Mouse (Mus musculus) forebrain, embryonic 12.5 days (tissue): ENCODE results near the gene Nebl. TPM values are rescaled to one million over a fixed set of nuclear protein-coding genes. Genes with fewer than 3 reads are reported as not detected.
A peak's percentile ranks its signal among the peaks of the same experiment; 100 is the strongest.

Experiments
- ATAC-seq: fragments of 200-750 bp; cut with Nextera tagmentation; 2 replicates; pipeline ENCODE4 v1.8.0; 2017; ENCODE audit warnings: moderate TSS enrichment; ENCODE audit not compliant: low FRiP score
- H3K27ac ChIP-seq: fragments of 300-500 bp; sonication (generic); 2 replicates; pipeline ENCODE4 v1.5.1; 2016; ENCODE audit warnings: mild to moderate bottlenecking
- H3K27me3 ChIP-seq: fragments of 300-500 bp; sonication (generic); 2 replicates; pipeline ENCODE4 v1.6.1; 2016; ENCODE audit warnings: mild to moderate bottlenecking
- H3K36me3 ChIP-seq: fragments of 300-500 bp; sonication (generic); replicated peaks from 2 replicates; pipeline ENCODE4 v1.6.1; 2016; ENCODE audit warnings: mild to moderate bottlenecking
- H3K4me1 ChIP-seq: fragments of 300-500 bp; sonication (generic); 2 replicates; pipeline ENCODE4 v1.6.1; 2016
- H3K4me2 ChIP-seq: fragments of 300-500 bp; sonication (generic); 2 replicates; pipeline ENCODE4 v1.6.1; 2016; ENCODE audit warnings: mild to moderate bottlenecking, moderate library complexity
- H3K4me3 ChIP-seq: fragments of 300-500 bp; sonication (generic); replicated peaks from 2 replicates; pipeline ENCODE4 v1.5.1; 2016; ENCODE audit warnings: mild to moderate bottlenecking
- H3K9ac ChIP-seq: fragments of 300-500 bp; sonication (generic); 2 replicates; pipeline ENCODE4 v1.6.1; 2016; ENCODE audit warnings: mild to moderate bottlenecking
- H3K9me3 ChIP-seq: fragments of 300-500 bp; sonication (generic); 2 replicates; pipeline ENCODE4 v1.6.1; 2016
- WGBS: fragments of 180-500 bp; shearing (Covaris S2); methylation state at CpG from one replicate; pipeline ENCODE4 v1.1.7; 2016; 5-methylcytosine and 5-hydroxymethylcytosine counted together
- polyA plus RNA-seq: library from polyadenylated mRNA; unstranded; fragments of >200 nt; fragmentation: Nextera tagmentation; extraction: Ambion mirVana; gene quantifications from 2 replicates; pipeline ENCODE4 v1.2.1, GENCODE M21; 2016

Nebl gene
- polyA plus RNA-seq, 1 experiment from 2014 or later: 6.5 TPM

- no peaks in the 10 kb centered on the region for H3K4me1 ChIP-seq
- no peak overlapping the region for H3K4me3 ChIP-seq
- H3K27me3 ChIP-seq: no peaks in the 10 kb centered on the region
- ATAC-seq: no peak
- no peaks in the 10 kb centered on the region for H3K9me3 ChIP-seq
- H3K9ac ChIP-seq: no peak overlapping the region
- no peak overlapping the region for H3K4me2 ChIP-seq
- H3K27ac ChIP-seq: no peak overlapping the region
- no peaks in the 10 kb centered on the region for H3K36me3 ChIP-seq
Observed at GRCm38 (mm10) chr2:17453676-17454075, 277.6 kb downstream of the Nebl start.

- Histone ChIP-seq H3K27me3 (no peaks in the 10 kb centered on the region), H3K4me1 (no peaks in the 10 kb centered on the region), H3K27ac (no peak overlapping the region), H3K9me3 (no peaks in the 10 kb centered on the region), H3K4me2 (no peak overlapping the region), H3K9ac (no peak overlapping the region), H3K4me3 (no peak overlapping the region), H3K36me3 (no peaks in the 10 kb centered on the region)
- no peak for ATAC-seq
Observed at GRCm38 (mm10) chr2:17448341-17448740, 282.9 kb downstream of the Nebl start.

GRCm38 (mm10) chr2:17443581-17443980, 287.7 kb downstream of the Nebl start:
- no peaks in the 10 kb centered on the region for H3K9me3 ChIP-seq
- H3K36me3 ChIP-seq: no peaks in the 10 kb centered on the region
- no peak for ATAC-seq
- no peak overlapping the region for H3K4me2 ChIP-seq
- no peak overlapping the region for H3K27ac ChIP-seq
- no peak overlapping the region for H3K9ac ChIP-seq
- H3K27me3 ChIP-seq: peaks cover 4% of the 10 kb centered on the region; the same call in 1 of the 2 replicates
- 58% methylated on average over 7 of the region's 7 CpGs for WGBS
- H3K4me3 ChIP-seq: no peak overlapping the region
- no peaks in the 10 kb centered on the region for H3K4me1 ChIP-seq

- Histone ChIP-seq H3K4me3 (no peak overlapping the region), H3K36me3 (no peaks in the 10 kb centered on the region), H3K4me2 (no peak overlapping the region), H3K27me3 (peaks cover 7% of the 10 kb centered on the region; the same call in 1 of the 2 replicates), H3K9me3 (no peaks in the 10 kb centered on the region), H3K4me1 (peaks cover 8% of the 10 kb centered on the region), H3K9ac (no peak overlapping the region), H3K27ac (no peak overlapping the region)
- WGBS: 84% methylated on average over 1 of the region's 1 CpGs
- ATAC-seq: no peak
Observed at GRCm38 (mm10) chr2:17438317-17438716, 292.9 kb downstream of the Nebl start.

GRCm38 (mm10) chr2:17436739-17437440, 294.4 kb downstream of the Nebl start:
- H3K4me2 ChIP-seq: no peak overlapping the region
- peaks cover 7% of the 10 kb centered on the region; the same call in 1 of the 2 replicates for H3K27me3 ChIP-seq

GRCm38 (mm10) chr2:17435217-17435616, 296.0 kb downstream of the Nebl start:
- no peaks in the 10 kb centered on the region for H3K9me3 ChIP-seq
- no peaks in the 10 kb centered on the region for H3K36me3 ChIP-seq
- H3K27ac ChIP-seq: no peak overlapping the region
- WGBS: 71% methylated on average over 4 of the region's 4 CpGs
- no peak overlapping the region for H3K9ac ChIP-seq
- H3K4me2 ChIP-seq: no peak overlapping the region
- H3K4me3 ChIP-seq: no peak overlapping the region
- H3K4me1 ChIP-seq: peaks cover 8% of the 10 kb centered on the region
- peaks cover 7% of the 10 kb centered on the region; the same call in 1 of the 2 replicates for H3K27me3 ChIP-seq
- no peak for ATAC-seq

More at GRCm38 (mm10) chr2:17436739-17437440, 294.4 kb downstream of the Nebl start:
- H3K4me3 ChIP-seq: no peak overlapping the region
- 30% methylated on average over 10 of the region's 10 CpGs for WGBS
- ATAC-seq: peak; percentile 85
- H3K36me3 ChIP-seq: no peaks in the 10 kb centered on the region
- no peaks in the 10 kb centered on the region for H3K9me3 ChIP-seq
- peaks cover 8% of the 10 kb centered on the region for H3K4me1 ChIP-seq
- no peak overlapping the region for H3K9ac ChIP-seq
- H3K27ac ChIP-seq: no peak overlapping the region

GRCm38 (mm10) chr2:17429028-17429427, 302.2 kb downstream of the Nebl start:
- 86% methylated on average over 4 of the region's 4 CpGs for WGBS
- Histone ChIP-seq H3K27ac (no peak overlapping the region), H3K4me2 (no peak overlapping the region), H3K4me3 (no peak overlapping the region), H3K36me3 (no peaks in the 10 kb centered on the region), H3K4me1 (no peaks in the 10 kb centered on the region), H3K9ac (no peak overlapping the region), H3K9me3 (no peaks in the 10 kb centered on the region), H3K27me3 (no peaks in the 10 kb centered on the region)
- ATAC-seq: no peak

- Histone ChIP-seq H3K4me2 (no peak overlapping the region), H3K9ac (no peak overlapping the region), H3K36me3 (no peaks in the 10 kb centered on the region), H3K27ac (no peak overlapping the region), H3K4me3 (no peak overlapping the region), H3K27me3 (no peaks in the 10 kb centered on the region), H3K9me3 (no peaks in the 10 kb centered on the region), H3K4me1 (no peaks in the 10 kb centered on the region)
- no peak for ATAC-seq
- 87% methylated on average over 4 of the region's 4 CpGs for WGBS
Observed at GRCm38 (mm10) chr2:17428156-17428555, 303.1 kb downstream of the Nebl start.

- H3K27ac ChIP-seq: no peak overlapping the region
- peak; percentile 84 for ATAC-seq
- H3K4me1 ChIP-seq: no peaks in the 10 kb centered on the region
- H3K4me3 ChIP-seq: no peak overlapping the region
- no peak overlapping the region for H3K9ac ChIP-seq
- WGBS: 0% methylated on average over 1 of the region's 1 CpGs
- no peaks in the 10 kb centered on the region for H3K27me3 ChIP-seq
- H3K36me3 ChIP-seq: no peaks in the 10 kb centered on the region
- no peaks in the 10 kb centered on the region for H3K9me3 ChIP-seq
- no peak overlapping the region for H3K4me2 ChIP-seq
Observed at GRCm38 (mm10) chr2:17422967-17423366, 308.3 kb downstream of the Nebl start.

- H3K4me2 ChIP-seq: no peak overlapping the region
- H3K27ac ChIP-seq: no peak overlapping the region
- WGBS: 31% methylated on average over 4 of the region's 4 CpGs
- no peaks in the 10 kb centered on the region for H3K27me3 ChIP-seq
- no peaks in the 10 kb centered on the region for H3K9me3 ChIP-seq
- H3K9ac ChIP-seq: no peak overlapping the region
- no peaks in the 10 kb centered on the region for H3K4me1 ChIP-seq
- H3K4me3 ChIP-seq: no peak overlapping the region
- no peaks in the 10 kb centered on the region for H3K36me3 ChIP-seq
- no peak for ATAC-seq
Observed at GRCm38 (mm10) chr2:17415347-17415746, 315.9 kb downstream of the Nebl start.

GRCm38 (mm10) chr2:17414324-17414723, 316.9 kb downstream of the Nebl start:
- no peaks in the 10 kb centered on the region for H3K9me3 ChIP-seq
- H3K4me3 ChIP-seq: no peak overlapping the region
- no peak overlapping the region for H3K9ac ChIP-seq
- H3K4me1 ChIP-seq: no peaks in the 10 kb centered on the region
- H3K27me3 ChIP-seq: no peaks in the 10 kb centered on the region
- no peak for ATAC-seq
- no peak overlapping the region for H3K4me2 ChIP-seq
- H3K36me3 ChIP-seq: no peaks in the 10 kb centered on the region
- no peak overlapping the region for H3K27ac ChIP-seq
- WGBS: 75% methylated on average over 2 of the region's 2 CpGs

GRCm38 (mm10) chr2:17413496-17414268, 317.6 kb downstream of the Nebl start:
- no peaks in the 10 kb centered on the region for H3K9me3 ChIP-seq
- H3K4me1 ChIP-seq: no peaks in the 10 kb centered on the region
- whole genome bisulfite sequencing: 72% methylated on average over 8 of the region's 8 CpGs
- no peaks in the 10 kb centered on the region for H3K36me3 ChIP-seq
- no peak overlapping the region for H3K27ac ChIP-seq
- no peaks in the 10 kb centered on the region for H3K27me3 ChIP-seq
- no peak overlapping the region for H3K4me3 ChIP-seq
- ATAC-seq: no peak
- H3K9ac ChIP-seq: no peak overlapping the region
- no peak overlapping the region for H3K4me2 ChIP-seq

- Histone ChIP-seq H3K9me3 (no peaks in the 10 kb centered on the region), H3K36me3 (no peaks in the 10 kb centered on the region), H3K27ac (no peak overlapping the region), H3K4me2 (no peak overlapping the region), H3K27me3 (no peaks in the 10 kb centered on the region), H3K4me3 (no peak overlapping the region), H3K9ac (no peak overlapping the region), H3K4me1 (no peaks in the 10 kb centered on the region)
- ATAC-seq: no peak
- WGBS: 84% methylated on average over 5 of the region's 5 CpGs
Observed at GRCm38 (mm10) chr2:17409276-17409675, 322.0 kb downstream of the Nebl start.
